Mouse (Mus musculus): ENCODE data around the gene Batf3.
"Not testable (repeated sequence)": the region's sequence is repeated elsewhere in the genome, so short reads cannot be mapped to it uniquely, and the experiment has no call there.

The Batf3 gene

GRCm38 (mm10) chr1:191132934-191133333 lies 35.3 kb downstream of the Batf3 start:
- DNase-seq = no peak

- no peak for DNase-seq
Observed at GRCm38 (mm10) chr1:191135406-191135805, 37.8 kb downstream of the Batf3 start.

- DNase-seq = no peak
Observed at GRCm38 (mm10) chr1:191138436-191138835, 40.8 kb downstream of the Batf3 start.

- no peak for DNase-seq
Observed at GRCm38 (mm10) chr1:191138874-191139495, 41.3 kb downstream of the Batf3 start.

- DNase-seq = no peak
Observed at GRCm38 (mm10) chr1:191140983-191141382, 43.3 kb downstream of the Batf3 start.

- DNase-seq = not testable (repeated sequence)
Observed at GRCm38 (mm10) chr1:191149489-191149888, 51.8 kb downstream of the Batf3 start.

GRCm38 (mm10) chr1:191150924-191151605 lies 53.4 kb downstream of the Batf3 start:
- no peak for DNase-seq

- peak; percentile 53 to 57 for DNase-seq
Observed at GRCm38 (mm10) chr1:191153052-191153451, 55.4 kb downstream of the Batf3 start.

- no peak for DNase-seq
Observed at GRCm38 (mm10) chr1:191154314-191154713, 56.7 kb downstream of the Batf3 start.
